Mouse (Mus musculus): Measurements from ENCODE around the gene Zfp341.
A peak's percentile ranks its signal among the peaks of the same experiment; 100 is the strongest.

Zfp341 gene

GRCm38 (mm10) chr2:154676653-154677609, 63.8 kb downstream of the Zfp341 start:
- peak; percentile 74 for DNase-seq (ENCODE audit: low spot score)

GRCm38 (mm10) chr2:154677651-154678139, 64.6 kb downstream of the Zfp341 start:
- DNase-seq (ENCODE audit: low spot score), result peak; percentile 80

GRCm38 (mm10) chr2:154678995-154679394, 65.9 kb downstream of the Zfp341 start:
- no peak for DNase-seq (ENCODE audit: low spot score)

- no peak for DNase-seq (ENCODE audit: low spot score)
Measured at GRCm38 (mm10) chr2:154680337-154680736, 67.2 kb downstream of the Zfp341 start.

- no peak for DNase-seq (ENCODE audit: low spot score)
Measured at GRCm38 (mm10) chr2:154680941-154681340, 67.8 kb downstream of the Zfp341 start.

- DNase-seq (ENCODE audit: low spot score), result no peak
Measured at GRCm38 (mm10) chr2:154682712-154683111, 69.6 kb downstream of the Zfp341 start.

GRCm38 (mm10) chr2:154684901-154685470, 71.9 kb downstream of the Zfp341 start:
- no peak for DNase-seq (ENCODE audit: low spot score)

GRCm38 (mm10) chr2:154685772-154686171, 72.7 kb downstream of the Zfp341 start:
- DNase-seq (ENCODE audit: low spot score), result no peak

GRCm38 (mm10) chr2:154686819-154687218, 73.7 kb downstream of the Zfp341 start:
- DNase-seq (ENCODE audit: low spot score), result no peak

- no peak for DNase-seq (ENCODE audit: low spot score)
Measured at GRCm38 (mm10) chr2:154689391-154689790, 76.3 kb downstream of the Zfp341 start.

- no peak for DNase-seq (ENCODE audit: low spot score)
Measured at GRCm38 (mm10) chr2:154690959-154691358, 77.9 kb downstream of the Zfp341 start.

GRCm38 (mm10) chr2:154693186-154693940, 80.3 kb downstream of the Zfp341 start:
- no peak for DNase-seq (ENCODE audit: low spot score)

GRCm38 (mm10) chr2:154693941-154694256, 80.8 kb downstream of the Zfp341 start:
- DNase-seq (ENCODE audit: low spot score), result no peak

- no peak for DNase-seq (ENCODE audit: low spot score)
Measured at GRCm38 (mm10) chr2:154695690-154696089, 82.6 kb downstream of the Zfp341 start.

Measured in embryo, embryonic 10 days (tissue).